In the genomic region with DNA sequence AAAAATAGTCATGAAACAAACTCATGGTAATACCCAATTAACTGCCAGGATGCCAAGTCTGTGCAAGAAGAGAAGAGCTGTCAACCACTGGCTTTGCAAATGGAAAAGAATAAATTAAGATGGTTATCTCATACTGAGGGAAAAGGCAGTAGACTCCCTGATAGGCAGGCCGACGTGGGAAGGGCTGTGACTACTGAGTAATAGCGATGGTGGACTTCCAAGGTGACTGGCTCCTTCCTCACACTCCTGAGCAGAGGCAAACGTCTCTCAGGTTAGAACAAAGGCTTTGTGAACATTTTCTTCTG, we compare ENCODE assay signal across 24 mouse cellular contexts. TPM values are rescaled to one million over a fixed set of nuclear protein-coding genes. Genes with fewer than 3 reads are reported as not detected.
DNase-seq lines count a peak whose midpoint lies in the region; ATAC-seq and TF ChIP-seq lines count a peak whose summit lies in the region.
"Had no signal": no experiment of that assay in that cellular context is flagged by ENCODE, and none has a peak within 500 bp of the region (broad histone marks: within the 10 kb centered on the region; RNA-seq: fewer than 3 reads in every experiment).

No protein-coding gene starts in this region.

- H3K36me3 ChIP-seq in intestine, embryonic 14.5 days (ENCODE audit: control insufficient read depth, insufficient read depth, low read length), result peaks cover 17% of the 10 kb centered on the region
- H3K36me3 ChIP-seq in intestine, postnatal 0 days (ENCODE audit: control insufficient read depth, insufficient read depth), result peaks cover 6% of the 10 kb centered on the region
- H3K36me3 ChIP-seq in embryonic facial prominence, embryonic 10.5 days (replicated peaks), result peaks cover 22% of the 10 kb centered on the region
- H3K36me3 ChIP-seq in liver, embryonic 15.5 days (replicated peaks), result peaks cover 22% of the 10 kb centered on the region

- WGBS in intestine, embryonic 14.5 days, result 63% methylated on average over 4 of the region's 4 CpGs
- WGBS in intestine, postnatal 0 days, result 39% methylated on average over 4 of the region's 4 CpGs
- 81% methylated on average over 4 of the region's 4 CpGs for WGBS in embryonic facial prominence, embryonic 10.5 days
- WGBS in liver, embryonic 15.5 days (ENCODE audit: insufficient replicate concordance), result 42% methylated on average over 4 of the region's 4 CpGs

- ATAC-seq in intestine, embryonic 14.5 days (replicated peaks; ENCODE audit: low FRiP score, low TSS enrichment, low read depth), result no peak
- ATAC-seq in intestine, postnatal 0 days, result no peak
- ATAC-seq in liver, embryonic 15.5 days (ENCODE audit: insufficient read depth), result no peak

- DNase-seq in intestine, embryonic 14.5 days (ENCODE audit: low spot score), result no peak
- peak; percentile 67 for DNase-seq in A20 (ENCODE audit: low read depth, low spot score)
- DNase-seq in embryonic facial prominence, embryonic 10.5 days (ENCODE audit: low spot score), result no peak
- DNase-seq in embryo, embryonic 9.5 days (ENCODE audit: extremely low spot score), result no peak
- DNase-seq in left cerebral cortex, adult 11 months (ENCODE audit: low spot score), result no peak
- DNase-seq in gastrocnemius, adult 8-10 months (ENCODE audit: low spot score in 2 of 2), result no peak
- DNase-seq: cerebellum, adult 11 months; cerebellum, postnatal 36 days; kidney, adult 18-20 months; layer of hippocampus, adult 9-11 months; left cerebral cortex, postnatal 4 days; right cerebral cortex, postnatal 14 days had no signal

- no peak overlapping the region for H3K9ac ChIP-seq in intestine, embryonic 14.5 days (ENCODE audit: low read length)
- H3K9ac ChIP-seq in intestine, postnatal 0 days (ENCODE audit: low read depth, low read length), result no peak overlapping the region
- H3K9ac ChIP-seq in liver, embryonic 15.5 days, result no peak overlapping the region
- H3K9ac ChIP-seq: embryonic facial prominence, embryonic 12.5 days; lung, embryonic 15.5 days; neural tube, embryonic 12.5 days had no signal

- H3K4me3 ChIP-seq in intestine, embryonic 14.5 days (ENCODE audit: low read depth, low read length), result no peak overlapping the region
- H3K4me3 ChIP-seq in intestine, postnatal 0 days (ENCODE audit: low read depth, low read length), result no peak overlapping the region
- no peak overlapping the region for H3K4me3 ChIP-seq in embryonic facial prominence, embryonic 10.5 days
- no peak overlapping the region for H3K4me3 ChIP-seq in liver, embryonic 15.5 days (replicated peaks)
- H3K4me3 ChIP-seq: embryonic facial prominence, embryonic 12.5 days; lung, embryonic 15.5 days; neural tube, embryonic 12.5 days had no signal

- H3K4me1 ChIP-seq in intestine, embryonic 14.5 days (replicated peaks; ENCODE audit: control insufficient read depth, insufficient read depth, low read length), result peaks cover 20% of the 10 kb centered on the region
- peaks cover 10% of the 10 kb centered on the region; the same call in 1 of the 2 replicates for H3K4me1 ChIP-seq in intestine, postnatal 0 days (replicated peaks; ENCODE audit: control insufficient read depth, insufficient read depth, low read length)
- peaks cover 38% of the 10 kb centered on the region for H3K4me1 ChIP-seq in embryonic facial prominence, embryonic 10.5 days
- H3K4me1 ChIP-seq in liver, embryonic 15.5 days (replicated peaks), result peaks cover 47% of the 10 kb centered on the region

- no peak overlapping the region for H3K4me2 ChIP-seq in intestine, embryonic 14.5 days (ENCODE audit: low read length)
- no peak overlapping the region for H3K4me2 ChIP-seq in intestine, postnatal 0 days (replicated peaks; ENCODE audit: low read depth)
- H3K4me2 ChIP-seq in liver, embryonic 15.5 days, result no peak overlapping the region
- H3K4me2 ChIP-seq: embryonic facial prominence, embryonic 12.5 days; lung, embryonic 15.5 days had no signal

- H3K27ac ChIP-seq in intestine, embryonic 14.5 days (ENCODE audit: low read depth), result 0 out of 2 replicates have a peak overlapping the region, but pooled peaks have one; percentile 73
- H3K27ac ChIP-seq in intestine, postnatal 0 days (ENCODE audit: low read depth, low read length), result no peak overlapping the region
- H3K27ac ChIP-seq in embryonic facial prominence, embryonic 10.5 days (replicated peaks), result 0 out of 2 replicates have a peak overlapping the region, but pooled peaks have one; percentile 88
- peak overlapping the region; percentile 82 for H3K27ac ChIP-seq in liver, embryonic 15.5 days (replicated peaks)
- H3K27ac ChIP-seq: lung, embryonic 15.5 days; neural tube, embryonic 12.5 days had no signal

- no peaks in the 10 kb centered on the region for H3K27me3 ChIP-seq in intestine, embryonic 14.5 days (replicated peaks; ENCODE audit: control insufficient read depth, insufficient read depth, low read length)
- H3K27me3 ChIP-seq in intestine, postnatal 0 days (replicated peaks; ENCODE audit: control insufficient read depth, insufficient read depth, low read length), result no peaks in the 10 kb centered on the region
- H3K27me3 ChIP-seq in embryonic facial prominence, embryonic 10.5 days (replicated peaks; ENCODE audit: low read depth, poor library complexity, severe bottlenecking), result no peaks in the 10 kb centered on the region
- H3K27me3 ChIP-seq in liver, embryonic 15.5 days, result no peaks in the 10 kb centered on the region
- H3K27me3 ChIP-seq: embryonic facial prominence, embryonic 12.5 days; lung, embryonic 15.5 days; neural tube, embryonic 12.5 days had no signal

- no peak for TF ChIP-seq CTCF in intestine, postnatal 0 days (IDR thresholded peaks at IDR 0.05; ENCODE audit: low read depth)

- no peaks in the 10 kb centered on the region for H3K9me3 ChIP-seq in intestine, embryonic 14.5 days (ENCODE audit: control insufficient read depth, low read length)
- H3K9me3 ChIP-seq in intestine, postnatal 0 days (ENCODE audit: control insufficient read depth), result no peaks in the 10 kb centered on the region
- H3K9me3 ChIP-seq in embryonic facial prominence, embryonic 10.5 days, result no peaks in the 10 kb centered on the region
- no peaks in the 10 kb centered on the region for H3K9me3 ChIP-seq in liver, embryonic 15.5 days (replicated peaks)
- H3K9me3 ChIP-seq: embryonic facial prominence, embryonic 12.5 days; G1E; lung, embryonic 15.5 days; neural tube, embryonic 12.5 days had no signal

RNA-seq across cellular contexts. Expression of a gene that starts 1.5 kb away (rescaled TPM):
- polyA plus RNA-seq in intestine, embryonic 14.5 days (2014; fragmentation: Nextera tagmentation; extraction: Ambion mirVana), result 352 and 412 TPM in 2 replicates
- 138 and 154 TPM in 2 replicates for polyA plus RNA-seq in intestine, postnatal 0 days (2015; fragmentation: Nextera tagmentation; extraction: Ambion mirVana)
- polyA plus RNA-seq in embryonic facial prominence, embryonic 10.5 days (2016; fragmentation: Nextera tagmentation; extraction: Ambion mirVana), result 364 and 386 TPM in 2 replicates
- polyA plus RNA-seq in liver, embryonic 15.5 days (2015; fragmentation: Nextera tagmentation; extraction: Ambion mirVana), result 339 and 359 TPM in 2 replicates
- 10 to 100 TPM; 25.9 to 30.1 (median 27.9) TPM for total RNA-seq in gastrocnemius, adult 8-10 months (2022)

RNA-seq across cellular contexts. Expression of a gene that starts 2.3 kb away (rescaled TPM):
- polyA plus RNA-seq in intestine, embryonic 14.5 days (2014; fragmentation: Nextera tagmentation; extraction: Ambion mirVana), result 0.20 TPM in 1 of 2 replicates, not detected in the other
- polyA plus RNA-seq in intestine, postnatal 0 days (2015; fragmentation: Nextera tagmentation; extraction: Ambion mirVana), result not detected in 2 replicates
- polyA plus RNA-seq in embryonic facial prominence, embryonic 10.5 days (2016; fragmentation: Nextera tagmentation; extraction: Ambion mirVana), result 0.09 TPM in 1 of 2 replicates, not detected in the other
- not detected in 2 replicates for polyA plus RNA-seq in liver, embryonic 15.5 days (2015; fragmentation: Nextera tagmentation; extraction: Ambion mirVana)
- not detected for total RNA-seq in gastrocnemius, adult 8-10 months (2022)
- total RNA-seq: adrenal gland, postnatal 4 days; G1E; left cerebral cortex, postnatal 4 days; megakaryocyte progenitor cell, adult 5-6 weeks had no signal
- polyA plus RNA-seq: embryonic facial prominence, embryonic 12.5 days; gonadal fat pad, adult 2 months; heart, embryonic 16.5 days; neural tube, embryonic 12.5 days; thymus, postnatal 0 days had no signal

RNA-seq across cellular contexts. Expression of a gene that starts 10.1 kb away (rescaled TPM):
- 18.7 and 22.2 TPM in 2 replicates for polyA plus RNA-seq in intestine, embryonic 14.5 days (2014; fragmentation: Nextera tagmentation; extraction: Ambion mirVana)
- 29.0 and 32.5 TPM in 2 replicates for polyA plus RNA-seq in intestine, postnatal 0 days (2015; fragmentation: Nextera tagmentation; extraction: Ambion mirVana)
- 15.4 and 18.5 TPM in 2 replicates for polyA plus RNA-seq in embryonic facial prominence, embryonic 10.5 days (2016; fragmentation: Nextera tagmentation; extraction: Ambion mirVana)
- polyA plus RNA-seq in liver, embryonic 15.5 days (2015; fragmentation: Nextera tagmentation; extraction: Ambion mirVana), result 3.0 and 4.0 TPM in 2 replicates
- total RNA-seq in gastrocnemius, adult 8-10 months (2022), result 10 to 100 TPM; 15.5 to 22.2 (median 18.9) TPM

RNA-seq across cellular contexts. Expression of a gene that starts 32.7 kb away (rescaled TPM):
- 13.3 and 15.8 TPM in 2 replicates for polyA plus RNA-seq in intestine, embryonic 14.5 days (2014; fragmentation: Nextera tagmentation; extraction: Ambion mirVana)
- polyA plus RNA-seq in intestine, postnatal 0 days (2015; fragmentation: Nextera tagmentation; extraction: Ambion mirVana), result 91.8 and 103 TPM in 2 replicates
- 2.8 and 3.2 TPM in 2 replicates for polyA plus RNA-seq in embryonic facial prominence, embryonic 10.5 days (2016; fragmentation: Nextera tagmentation; extraction: Ambion mirVana)
- 102 and 104 TPM in 2 replicates for polyA plus RNA-seq in liver, embryonic 15.5 days (2015; fragmentation: Nextera tagmentation; extraction: Ambion mirVana)
- under 1 TPM in 1 of 4 experiments, not detected in 3; 0.11 TPM for total RNA-seq in gastrocnemius, adult 8-10 months (2022)
- polyA plus RNA-seq: frontal cortex, adult 2 months; thymus, postnatal 0 days had no signal

RNA-seq across cellular contexts. Expression of a gene that starts 56.8 kb away (rescaled TPM):
- 1.8 and 2.5 TPM in 2 replicates for polyA plus RNA-seq in intestine, embryonic 14.5 days (2014; fragmentation: Nextera tagmentation; extraction: Ambion mirVana)
- polyA plus RNA-seq in intestine, postnatal 0 days (2015; fragmentation: Nextera tagmentation; extraction: Ambion mirVana), result 1.1 TPM in 2 replicates
- 3.5 and 3.6 TPM in 2 replicates for polyA plus RNA-seq in embryonic facial prominence, embryonic 10.5 days (2016; fragmentation: Nextera tagmentation; extraction: Ambion mirVana)
- polyA plus RNA-seq in liver, embryonic 15.5 days (2015; fragmentation: Nextera tagmentation; extraction: Ambion mirVana), result 0.43 and 0.45 TPM in 2 replicates
- total RNA-seq in gastrocnemius, adult 8-10 months (2022), result under 1 TPM in 3 of 4 experiments, not detected in 1; 0.44 to 0.68 (median 0.51) TPM
